Mouse (Mus musculus): ENCODE results near the gene Ghrl. TPM values are rescaled to one million over a fixed set of nuclear protein-coding genes. Genes with fewer than 3 reads are reported as not detected.
"Not testable (repeated sequence)": the region's sequence is repeated elsewhere in the genome, so short reads cannot be mapped to it uniquely, and the experiment has no call there.

The Ghrl gene
- total RNA-seq (2022): not detected

DNA sequence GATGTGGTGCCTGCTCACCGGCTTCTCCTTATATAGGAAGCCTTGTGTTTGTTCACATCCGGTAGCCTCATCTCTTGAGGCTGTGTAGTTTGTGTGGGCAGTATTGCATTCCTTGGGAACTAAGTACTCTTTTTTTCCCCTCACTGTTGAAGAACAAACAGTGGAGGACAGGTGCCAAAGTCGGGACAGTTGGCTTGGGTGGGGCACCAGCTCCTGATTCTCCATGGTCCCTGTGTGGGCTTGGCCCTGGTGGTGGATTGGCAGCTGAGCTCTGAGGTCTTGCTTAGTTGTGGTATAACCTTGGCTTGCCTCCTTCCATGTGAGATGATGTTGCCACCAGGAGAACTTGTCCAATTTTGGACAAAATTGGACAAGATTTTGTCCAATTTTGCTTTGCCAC, at the start of gene Ghrl:
Gene Ghrl, minus strand, starts transcription at position 3 of the 400 bp plus-strand sequence.
- DNase-seq (ENCODE audit: low spot score): no peak

DNA sequence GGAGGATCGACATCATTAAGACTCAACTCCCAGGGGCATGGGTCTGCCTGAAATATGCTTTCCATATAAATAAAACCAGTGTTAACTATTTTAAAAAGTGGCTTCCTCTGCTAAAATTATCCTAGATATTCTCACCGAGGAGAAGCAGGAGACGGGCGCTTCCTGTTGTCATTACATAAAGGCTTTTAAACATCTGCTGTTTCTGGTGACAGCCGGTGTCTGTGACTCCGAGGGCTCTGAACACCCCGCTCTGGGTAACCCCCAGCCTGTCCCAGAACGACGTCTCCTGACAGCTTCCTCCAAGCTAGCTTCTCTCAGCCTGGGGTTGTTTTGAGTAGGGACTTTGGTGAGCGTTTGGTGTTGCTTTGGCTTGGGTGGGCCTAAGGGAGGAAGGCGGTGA, 49.1 kb upstream of the Ghrl start:
- no peak for DNase-seq (ENCODE audit: low spot score)

DNA sequence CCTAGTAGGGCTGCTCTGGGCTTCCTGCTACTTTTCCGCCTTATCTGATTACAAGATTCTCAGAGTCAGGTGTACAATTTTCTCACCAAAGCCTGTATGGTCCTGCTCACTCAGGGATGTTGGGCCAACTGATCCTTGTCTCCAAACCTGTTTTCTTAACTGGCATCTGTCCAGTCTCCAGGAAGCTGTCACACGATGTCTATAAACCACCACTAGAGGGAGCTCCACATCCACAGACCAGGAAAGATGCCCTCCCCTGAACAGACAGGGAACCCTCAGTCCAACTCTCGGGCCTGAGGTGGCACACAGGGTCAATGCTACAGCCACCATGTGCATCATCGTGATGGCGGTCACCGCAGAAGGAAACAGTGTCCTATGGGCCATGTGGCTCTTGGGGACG, 42.0 kb upstream of the Ghrl start:
- peak; percentile 57 for DNase-seq (ENCODE audit: low spot score)

- no peak for DNase-seq (ENCODE audit: low spot score)
Observed at GRCm38 (mm10) chr6:113749119-113749685, 29.5 kb upstream of the Ghrl start.

- DNase-seq (ENCODE audit: low spot score): no peak
Observed at GRCm38 (mm10) chr6:113748351-113748750, 28.7 kb upstream of the Ghrl start.

GRCm38 (mm10) chr6:113747284-113747683, 27.6 kb upstream of the Ghrl start:
- DNase-seq (ENCODE audit: low spot score): no peak

DNA sequence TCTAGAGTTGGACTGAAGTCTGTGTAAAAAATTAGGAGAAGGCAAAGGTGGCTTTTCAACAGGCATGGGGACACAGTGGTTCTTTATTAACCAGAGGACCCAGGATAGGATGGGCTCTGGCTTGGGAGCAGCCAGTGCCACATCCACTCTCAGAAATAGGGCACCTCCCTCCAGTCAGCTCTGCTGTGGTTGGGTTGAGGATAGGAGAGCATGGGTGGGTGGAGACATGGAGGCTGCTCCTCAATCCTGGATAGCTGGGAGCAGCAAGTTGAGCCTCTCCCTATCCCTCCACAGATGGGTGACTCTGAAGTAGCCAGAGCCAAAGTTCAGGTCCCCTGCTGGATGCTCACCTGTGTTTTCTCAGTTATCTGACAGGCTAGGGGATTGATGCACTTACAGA, 25.4 kb upstream of the Ghrl start:
- no peak for DNase-seq (ENCODE audit: low spot score)

DNA sequence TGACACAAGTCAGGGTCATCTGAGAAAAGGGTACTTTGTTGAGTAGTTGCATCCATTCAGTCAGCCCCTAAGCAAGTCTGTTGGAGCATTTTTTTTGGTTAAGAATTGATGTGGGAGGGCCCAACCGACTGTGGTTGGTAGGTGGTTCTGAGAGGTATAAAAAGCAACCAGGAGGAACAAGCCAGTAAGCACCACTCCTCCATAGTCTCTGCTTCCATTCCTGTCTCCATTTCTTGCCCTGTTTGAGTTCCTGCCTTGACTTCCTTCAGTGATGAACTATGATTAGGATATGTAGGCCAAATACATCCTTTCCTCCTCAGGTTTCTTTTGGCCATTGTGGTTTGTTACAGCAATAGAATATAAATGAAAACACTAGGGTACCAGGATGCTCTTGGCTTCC, 23.4 kb upstream of the Ghrl start:
- no peak for DNase-seq (ENCODE audit: low spot score)

- no peak for DNase-seq (ENCODE audit: low spot score)
Observed at GRCm38 (mm10) chr6:113742321-113742720, 22.6 kb upstream of the Ghrl start.

GRCm38 (mm10) chr6:113741425-113741824, 21.7 kb upstream of the Ghrl start:
- peak; percentile 15 for DNase-seq (ENCODE audit: low spot score)

GRCm38 (mm10) chr6:113740236-113741217, 20.8 kb upstream of the Ghrl start, which contains the start of gene Sec13:
Sec13 (minus strand) TSS chr6:113740743.
- peak; percentile 84 for DNase-seq (ENCODE audit: low spot score)

DNA sequence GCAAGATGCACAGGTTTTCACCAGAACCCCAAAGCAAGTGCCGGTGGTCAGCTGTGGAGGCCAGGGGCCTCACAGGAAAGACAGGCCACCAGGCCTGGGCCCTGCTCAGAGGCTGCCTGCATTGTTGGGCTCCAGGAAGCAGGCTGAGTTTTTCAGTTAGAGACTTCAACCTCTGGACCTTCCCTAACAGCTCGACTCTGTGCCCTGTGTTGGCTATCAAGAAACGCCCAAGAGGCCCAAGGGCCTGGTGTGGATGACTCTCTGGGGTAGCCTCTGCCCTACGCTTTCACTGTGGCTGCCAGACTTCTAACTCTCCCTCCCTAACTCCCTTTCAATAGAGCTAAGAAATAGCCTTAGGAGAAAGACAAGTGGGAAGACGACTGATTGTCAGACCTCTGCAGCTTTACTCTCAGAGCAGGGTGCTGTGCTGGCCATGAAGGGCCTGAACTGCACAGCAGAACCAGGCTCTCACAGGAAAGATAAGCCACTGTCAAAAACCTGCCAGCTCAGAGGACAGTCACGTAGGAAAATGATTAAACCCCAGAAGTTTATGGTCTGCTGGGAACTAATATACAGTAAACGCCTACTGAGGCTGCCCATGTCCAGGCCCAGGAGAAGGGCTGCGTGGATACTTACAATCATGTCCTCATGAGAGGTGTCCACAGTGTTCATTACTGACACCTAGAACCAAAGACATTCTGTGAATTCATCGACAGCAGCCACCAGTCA, 17.8 kb upstream of the Ghrl start:
- no peak for DNase-seq (ENCODE audit: low spot score)

GRCm38 (mm10) chr6:113731296-113731695, 11.6 kb upstream of the Ghrl start:
- no peak for DNase-seq (ENCODE audit: low spot score)

DNA sequence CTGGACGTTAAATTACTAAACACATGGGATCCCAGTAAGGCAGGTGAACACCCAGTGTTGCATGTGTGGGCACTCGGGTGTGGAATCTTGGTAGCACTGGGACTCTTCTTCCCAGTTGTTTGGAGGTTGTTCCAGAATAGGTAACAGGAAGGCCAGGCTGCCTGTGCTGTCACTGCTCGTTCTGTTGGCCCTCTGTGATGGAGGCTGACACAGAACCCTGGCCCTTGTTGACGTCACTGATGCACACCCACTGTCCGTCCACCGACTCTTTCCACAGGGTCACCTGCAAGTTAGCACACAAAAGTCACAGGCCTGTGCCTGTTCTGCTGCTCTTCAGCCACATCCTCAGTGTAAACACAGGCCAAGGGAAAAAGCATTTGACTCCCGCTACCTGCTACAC, 8.5 kb upstream of the Ghrl start:
- DNase-seq (ENCODE audit: low spot score): no peak

GRCm38 (mm10) chr6:113721061-113721460, 1.4 kb upstream of the Ghrl start:
- DNase-seq (ENCODE audit: low spot score): no peak

GRCm38 (mm10) chr6:113717541-113717940, 2.1 kb downstream of the Ghrl start:
- DNase-seq (ENCODE audit: low spot score): no peak

DNA sequence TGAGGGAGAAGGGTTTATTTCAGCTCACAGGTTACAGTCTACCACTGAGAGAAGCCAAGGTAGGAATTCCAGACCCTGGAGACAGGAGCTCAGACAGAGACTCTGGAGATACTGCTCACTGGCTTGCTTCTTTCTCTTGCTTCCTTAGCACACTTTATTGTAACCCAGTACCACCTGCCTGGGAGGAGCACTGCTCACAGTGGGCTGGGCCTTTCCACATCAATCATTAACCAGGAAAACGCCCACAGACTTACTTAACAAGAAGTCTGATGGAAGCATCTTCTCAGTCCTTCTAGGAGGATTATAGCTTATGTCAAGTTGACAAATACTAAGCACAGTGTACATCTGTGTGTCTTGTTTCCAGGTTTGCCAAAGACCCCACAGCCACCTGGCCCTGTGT, 4.9 kb downstream of the Ghrl start:
- no peak for DNase-seq (ENCODE audit: low spot score)

GRCm38 (mm10) chr6:113714276-113714675, 5.4 kb downstream of the Ghrl start:
- peak; percentile 24 for DNase-seq (ENCODE audit: low spot score)

DNA sequence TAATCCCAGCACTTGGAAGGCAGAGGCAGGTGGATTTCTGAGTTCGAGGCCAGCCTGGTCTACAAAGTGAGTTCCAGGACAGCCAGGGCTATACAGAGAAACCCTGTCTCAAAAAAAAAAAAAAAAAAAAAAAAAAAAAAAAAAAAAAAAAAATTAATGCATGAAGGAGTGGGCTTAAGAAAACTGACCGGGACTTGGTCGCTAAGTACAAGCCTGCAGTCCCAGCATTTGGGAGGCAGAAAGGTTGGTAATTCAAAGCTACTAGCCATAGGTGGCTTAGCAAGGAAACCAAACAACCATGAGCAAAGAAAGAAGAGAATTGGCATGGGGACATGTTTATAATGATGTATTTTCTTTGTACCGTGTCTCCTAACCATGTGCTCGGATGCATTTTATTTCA, 6.3 kb downstream of the Ghrl start:
- not testable (repeated sequence) for DNase-seq (ENCODE audit: low spot score)

- no peak for DNase-seq (ENCODE audit: low spot score)
Observed at GRCm38 (mm10) chr6:113712718-113713117, 7.0 kb downstream of the Ghrl start.

DNA sequence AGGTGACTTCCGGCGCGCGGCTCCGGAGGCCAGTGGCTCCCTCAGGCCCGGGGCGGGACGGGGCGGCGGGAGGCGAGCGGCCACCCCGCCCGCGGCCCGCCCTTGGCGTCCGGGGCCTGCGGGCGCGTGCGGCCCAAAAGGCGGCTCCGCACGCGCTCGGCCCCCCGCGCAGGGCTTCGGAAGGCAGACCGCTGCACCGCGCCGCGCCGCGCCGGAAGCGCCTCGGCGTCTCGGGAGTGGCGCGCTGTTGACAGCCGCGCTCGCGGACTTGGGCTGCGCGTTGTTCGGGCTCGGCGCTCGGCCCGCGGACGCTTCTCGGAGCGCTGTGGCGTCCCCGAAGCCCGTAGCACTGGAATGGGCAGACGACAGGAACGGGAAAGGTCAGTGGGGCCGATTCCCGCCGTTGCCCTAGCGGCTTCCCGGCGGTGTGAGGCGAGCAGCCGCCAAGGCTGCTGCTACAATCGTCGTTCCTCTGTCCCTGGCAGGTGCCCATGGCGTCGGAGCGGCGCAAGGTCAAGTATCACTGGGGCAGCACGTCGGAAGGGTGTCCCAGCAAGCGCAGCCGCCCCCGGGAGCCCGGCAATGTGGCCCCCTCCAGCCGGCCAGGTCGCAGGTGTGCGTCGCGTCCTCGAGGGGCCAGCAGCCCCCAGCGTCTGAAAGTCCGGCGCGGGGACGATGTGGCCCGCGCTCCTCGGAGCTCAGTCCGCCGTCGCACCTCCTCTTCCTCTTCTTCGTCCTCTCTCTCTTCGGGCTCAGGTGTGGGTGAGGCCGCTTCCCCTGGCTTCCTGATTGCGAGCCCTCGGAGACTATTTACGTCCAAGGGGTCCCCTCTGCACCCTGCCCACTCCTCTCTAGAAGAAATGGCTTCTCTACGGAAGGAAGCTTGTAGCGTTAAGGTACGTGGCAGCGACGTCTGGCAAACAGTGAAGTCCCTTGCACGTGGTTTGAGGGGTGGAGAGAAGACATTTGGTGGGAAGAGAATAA, 22.2 kb downstream of the Ghrl start:
- no peak for DNase-seq (ENCODE audit: low spot score)

All from heart, adult 8-10 months (tissue).